Mouse (Mus musculus): ENCODE results near the gene Fam102a. TPM values are rescaled to one million over a fixed set of nuclear protein-coding genes. Genes with fewer than 3 reads are reported as not detected.

Gene Fam102a
- polyA plus RNA-seq, 1 experiment from 2014 or later = 9.4 TPM

Other genes starting within 250 kb of the Fam102a start
- gene Golga2, start 247.9 kb upstream of the Fam102a start, polyA plus RNA-seq (2016; fragmentation: Nextera tagmentation; extraction: Ambion mirVana) = 28.0 and 28.2 TPM in 2 replicates
- 368 and 371 TPM in 2 replicates for gene Swi5, start 247.3 kb upstream of the Fam102a start, polyA plus RNA-seq (2016; fragmentation: Nextera tagmentation; extraction: Ambion mirVana)
- gene Ciz1, start 183.0 kb upstream of the Fam102a start, polyA plus RNA-seq (2016; fragmentation: Nextera tagmentation; extraction: Ambion mirVana) = 61.5 TPM in 2 replicates
- gene Dnm1, start 182.0 kb upstream of the Fam102a start, polyA plus RNA-seq (2016; fragmentation: Nextera tagmentation; extraction: Ambion mirVana) = 26.3 and 30.5 TPM in 2 replicates
- gene 1110008P14Rik, start 153.4 kb upstream of the Fam102a start, polyA plus RNA-seq (2016; fragmentation: Nextera tagmentation; extraction: Ambion mirVana) = 57.5 and 61.1 TPM in 2 replicates
- 0.60 TPM in 2 replicates for gene Lcn2, start 147.1 kb upstream of the Fam102a start, polyA plus RNA-seq (2016; fragmentation: Nextera tagmentation; extraction: Ambion mirVana)
- 27.2 and 28.6 TPM in 2 replicates for gene Ptges2, start 139.4 kb upstream of the Fam102a start, polyA plus RNA-seq (2016; fragmentation: Nextera tagmentation; extraction: Ambion mirVana)
- gene Naif1, start 84.9 kb upstream of the Fam102a start, polyA plus RNA-seq (2016; fragmentation: Nextera tagmentation; extraction: Ambion mirVana) = 5.2 and 6.4 TPM in 2 replicates
- gene Slc25a25, start 83.9 kb upstream of the Fam102a start, polyA plus RNA-seq (2016; fragmentation: Nextera tagmentation; extraction: Ambion mirVana) = 40.0 TPM in 2 replicates
- gene Dpm2, start 35.5 kb downstream of the Fam102a start, polyA plus RNA-seq (2016; fragmentation: Nextera tagmentation; extraction: Ambion mirVana) = 109 and 121 TPM in 2 replicates
- 2.7 and 3.1 TPM in 2 replicates for gene Pip5kl1, start 39.5 kb downstream of the Fam102a start, polyA plus RNA-seq (2016; fragmentation: Nextera tagmentation; extraction: Ambion mirVana)
- gene 9430097D07Rik, start 40.4 kb downstream of the Fam102a start, polyA plus RNA-seq (2016; fragmentation: Nextera tagmentation; extraction: Ambion mirVana) = 0.16 and 0.56 TPM in 2 replicates
- 16.1 and 17.9 TPM in 2 replicates for gene St6galnac4, start 51.8 kb downstream of the Fam102a start, polyA plus RNA-seq (2016; fragmentation: Nextera tagmentation; extraction: Ambion mirVana)
- 10.6 and 11.2 TPM in 2 replicates for gene St6galnac6, start 64.4 kb downstream of the Fam102a start, polyA plus RNA-seq (2016; fragmentation: Nextera tagmentation; extraction: Ambion mirVana)
- gene Ak1, start 86.4 kb downstream of the Fam102a start, polyA plus RNA-seq (2016; fragmentation: Nextera tagmentation; extraction: Ambion mirVana) = 31.6 and 34.7 TPM in 2 replicates
- 27.7 and 29.5 TPM in 2 replicates for gene Eng, start 111.3 kb downstream of the Fam102a start, polyA plus RNA-seq (2016; fragmentation: Nextera tagmentation; extraction: Ambion mirVana)
- gene Fpgs, start 168.8 kb downstream of the Fam102a start, polyA plus RNA-seq (2016; fragmentation: Nextera tagmentation; extraction: Ambion mirVana) = 17.9 and 19.1 TPM in 2 replicates
- gene Cdk9, start 177.7 kb downstream of the Fam102a start, polyA plus RNA-seq (2016; fragmentation: Nextera tagmentation; extraction: Ambion mirVana) = 99.3 and 103 TPM in 2 replicates
- 34.6 and 41.1 TPM in 2 replicates for gene Sh2d3c, start 185.7 kb downstream of the Fam102a start, polyA plus RNA-seq (2016; fragmentation: Nextera tagmentation; extraction: Ambion mirVana)
- 2.8 and 3.5 TPM in 2 replicates for gene 6330409D20Rik, start 205.7 kb downstream of the Fam102a start, polyA plus RNA-seq (2016; fragmentation: Nextera tagmentation; extraction: Ambion mirVana)
- gene Tor2a, start 221.9 kb downstream of the Fam102a start, polyA plus RNA-seq (2016; fragmentation: Nextera tagmentation; extraction: Ambion mirVana) = 50.2 and 53.4 TPM in 2 replicates
- 0.20 and 0.43 TPM in 2 replicates for gene Ttc16, start 240.3 kb downstream of the Fam102a start, polyA plus RNA-seq (2016; fragmentation: Nextera tagmentation; extraction: Ambion mirVana)
- 2.6 and 4.6 TPM in 2 replicates for gene Ptrh1, start 240.5 kb downstream of the Fam102a start, polyA plus RNA-seq (2016; fragmentation: Nextera tagmentation; extraction: Ambion mirVana)
- gene Cfap157, start 249.1 kb downstream of the Fam102a start, polyA plus RNA-seq (2016; fragmentation: Nextera tagmentation; extraction: Ambion mirVana) = 0.64 and 1.3 TPM in 2 replicates